Mouse (Mus musculus) heart, postnatal 10 days (tissue): ENCODE data around the gene Grik3. TPM values are rescaled to one million over a fixed set of nuclear protein-coding genes. Genes with fewer than 3 reads are reported as not detected.

Experiments used
- microRNA-seq, 2 experiments: library from miRNA; unstranded; fragments of <30 nt; microRNA quantifications; one replicate each; pipeline ENCODE4 v1.2.0; 2022
- total RNA-seq, 2 experiments: library from RNA; stranded (reverse); gene quantifications; 2 replicates each; pipeline ENCODE4 v1.2.3; 2021

Grik3 gene
- total RNA-seq, 2 experiments from 2014 or later, result 0.10 TPM; not detected in 1

Small RNA genes within 50 kb of the gene (microRNA-seq; reads per million reads assigned to microRNA genes)
- gene Mir692-2, result 0 reads per million in 2 experiments
